Mouse (Mus musculus) midbrain, embryonic 12.5 days (tissue): ENCODE measurements around the gene Gprc5c. TPM values are rescaled to one million over a fixed set of nuclear protein-coding genes. Genes with fewer than 3 reads are reported as not detected.

ENCODE experiments used
- ATAC-seq: fragments of 200-750 bp; cut with Nextera tagmentation; 2 replicates; pipeline ENCODE4 v1.8.0; 2017; ENCODE audit warnings: low read depth, moderate TSS enrichment, moderate library complexity; ENCODE audit not compliant: low FRiP score
- H3K27ac ChIP-seq: fragments of 300-500 bp; sonication (generic); replicated peaks from 2 replicates; pipeline ENCODE4 v1.5.1; 2016; ENCODE audit warnings: mild to moderate bottlenecking
- H3K27me3 ChIP-seq: fragments of 300-500 bp; sonication (generic); 2 replicates; pipeline ENCODE4 v1.6.1; 2016; ENCODE audit warnings: mild to moderate bottlenecking
- H3K36me3 ChIP-seq: fragments of 300-500 bp; sonication (generic); 2 replicates; pipeline ENCODE4 v1.6.1; 2016
- H3K4me1 ChIP-seq: fragments of 300-500 bp; sonication (generic); 2 replicates; pipeline ENCODE4 v1.6.1; 2016
- H3K4me2 ChIP-seq: fragments of 300-500 bp; sonication (generic); replicated peaks from 2 replicates; pipeline ENCODE4 v1.6.1; 2016; ENCODE audit warnings: mild to moderate bottlenecking, moderate library complexity
- H3K4me3 ChIP-seq: fragments of 300-500 bp; sonication (generic); 2 replicates; pipeline ENCODE4 v1.5.1; 2016; ENCODE audit warnings: mild to moderate bottlenecking
- H3K9ac ChIP-seq: fragments of 300-500 bp; sonication (generic); replicated peaks from 2 replicates; pipeline ENCODE4 v1.6.1; 2016; ENCODE audit warnings: mild to moderate bottlenecking, moderate library complexity
- H3K9me3 ChIP-seq: fragments of 300-500 bp; sonication (generic); 2 replicates; pipeline ENCODE4 v1.6.1; 2016; ENCODE audit warnings: mild to moderate bottlenecking
- WGBS: fragments of 180-500 bp; shearing (Covaris S2); methylation state at CpG from one replicate; pipeline ENCODE4 v1.1.7; 2016; 5-methylcytosine and 5-hydroxymethylcytosine counted together
- polyA plus RNA-seq: library from polyadenylated mRNA; unstranded; fragments of >200 nt; fragmentation: Nextera tagmentation; extraction: Ambion mirVana; gene quantifications from 2 replicates; pipeline ENCODE4 v1.2.1, GENCODE M21; 2016

Gprc5c gene
- polyA plus RNA-seq, 1 experiment from 2014 or later: 16.8 TPM

GRCm38 (mm10) chr11:114844464-114845220, 6.3 kb upstream of the Gprc5c start:
- peaks cover 15% of the 10 kb centered on the region for H3K27me3 ChIP-seq
- peaks cover 8% of the 10 kb centered on the region; the same call in 1 of the 2 replicates for H3K9me3 ChIP-seq
- peaks cover 10% of the 10 kb centered on the region for H3K4me1 ChIP-seq
- no peak overlapping the region for H3K4me2 ChIP-seq
- 71% methylated on average over 7 of the region's 7 CpGs for WGBS
- ATAC-seq: no peak
- H3K4me3 ChIP-seq: no peak overlapping the region
- peak overlapping the region; percentile 68; the same call in 1 of the 2 replicates for H3K27ac ChIP-seq
- H3K36me3 ChIP-seq: no peaks in the 10 kb centered on the region
- H3K9ac ChIP-seq: no peak overlapping the region

- Histone ChIP-seq H3K36me3 (no peaks in the 10 kb centered on the region), H3K4me1 (peaks cover 24% of the 10 kb centered on the region), H3K27ac (no peak overlapping the region), H3K27me3 (peaks cover 32% of the 10 kb centered on the region), H3K4me3 (no peak overlapping the region), H3K4me2 (no peak overlapping the region), H3K9me3 (peaks cover 7% of the 10 kb centered on the region; the same call in 1 of the 2 replicates), H3K9ac (no peak overlapping the region)
- ATAC-seq: no peak
- WGBS: 68% methylated on average over 4 of the region's 4 CpGs
Observed at GRCm38 (mm10) chr11:114846336-114846735, 4.6 kb upstream of the Gprc5c start.

- Histone ChIP-seq H3K27ac (no peak overlapping the region), H3K27me3 (peaks cover 39% of the 10 kb centered on the region), H3K9me3 (peaks cover under 1% of the 10 kb centered on the region; the same call in 1 of the 2 replicates), H3K36me3 (no peaks in the 10 kb centered on the region), H3K4me2 (no peak overlapping the region), H3K9ac (no peak overlapping the region), H3K4me1 (peaks cover 31% of the 10 kb centered on the region), H3K4me3 (no peak overlapping the region)
- ATAC-seq: no peak
- 80% methylated on average over 5 of the region's 5 CpGs for WGBS
Observed at GRCm38 (mm10) chr11:114847008-114847407, 3.9 kb upstream of the Gprc5c start.

- WGBS: 0% methylated on average over 2 of the region's 2 CpGs
- no peaks in the 10 kb centered on the region for H3K9me3 ChIP-seq
- H3K9ac ChIP-seq: no peak overlapping the region
- no peak overlapping the region for H3K4me2 ChIP-seq
- H3K4me1 ChIP-seq: peaks cover 33% of the 10 kb centered on the region
- H3K27ac ChIP-seq: no peak overlapping the region
- H3K27me3 ChIP-seq: peaks cover 63% of the 10 kb centered on the region
- H3K4me3 ChIP-seq: no peak overlapping the region
- ATAC-seq: no peak
- H3K36me3 ChIP-seq: no peaks in the 10 kb centered on the region
Observed at GRCm38 (mm10) chr11:114849572-114849971, 1.4 kb upstream of the Gprc5c start.

DNA sequence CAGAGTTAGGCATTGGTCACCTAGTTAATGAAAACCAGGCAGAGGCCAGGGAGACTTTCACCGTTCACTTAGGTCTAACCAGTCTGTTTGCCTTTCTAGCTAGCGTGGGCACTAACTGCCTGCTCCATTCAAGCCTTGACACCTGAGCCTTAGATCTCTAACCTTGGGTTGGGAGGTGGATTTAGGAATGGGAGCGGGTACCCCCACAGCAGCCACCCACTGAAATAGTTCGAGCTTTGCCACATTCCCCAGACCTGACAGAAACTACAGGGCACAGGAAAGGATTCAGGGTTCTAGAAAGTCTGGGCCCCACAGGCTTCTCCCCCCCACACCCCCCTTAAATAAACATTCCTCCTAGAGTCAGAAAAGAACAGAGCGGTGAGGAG, 893 bp upstream of the Gprc5c start:
- Histone ChIP-seq H3K9me3 (no peaks in the 10 kb centered on the region), H3K27me3 (peaks cover 68% of the 10 kb centered on the region), H3K9ac (no peak overlapping the region), H3K36me3 (no peaks in the 10 kb centered on the region), H3K4me3 (peak overlapping the region; percentile 56), H3K4me1 (peaks cover 33% of the 10 kb centered on the region), H3K27ac (no peak overlapping the region), H3K4me2 (peak overlapping the region; percentile 95)
- no peak for ATAC-seq
- 16% methylated on average over 5 of the region's 5 CpGs for WGBS

DNA sequence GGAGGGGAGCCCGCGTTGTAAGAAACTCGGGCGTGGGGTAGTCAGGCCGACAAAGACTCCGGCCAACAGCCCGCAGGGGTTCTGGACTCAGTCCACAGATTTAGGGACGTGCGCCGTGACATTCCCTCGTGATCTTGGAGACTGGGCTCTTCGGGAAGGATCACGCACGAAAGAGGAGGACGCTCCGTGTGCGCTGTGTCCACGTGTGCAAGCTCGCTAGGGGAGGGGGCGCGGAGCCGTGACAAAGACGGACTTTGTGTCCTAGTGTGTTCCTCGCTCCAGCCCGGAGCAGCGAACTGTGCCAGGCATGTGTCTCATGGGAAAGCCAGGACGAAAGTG, 286 bp downstream of the Gprc5c start:
- no peak overlapping the region for H3K27ac ChIP-seq
- peaks cover 69% of the 10 kb centered on the region for H3K27me3 ChIP-seq
- H3K4me3 ChIP-seq: peak overlapping the region; percentile 56
- no peak for ATAC-seq
- H3K9ac ChIP-seq: peak overlapping the region; percentile 58; the same call in 1 of the 2 replicates
- no peaks in the 10 kb centered on the region for H3K9me3 ChIP-seq
- H3K4me1 ChIP-seq: peaks cover 33% of the 10 kb centered on the region
- H3K4me2 ChIP-seq: peak overlapping the region; percentile 95
- no peaks in the 10 kb centered on the region for H3K36me3 ChIP-seq
- under 1% methylated on average over 27 of the region's 27 CpGs for WGBS

GRCm38 (mm10) chr11:114851608-114852310, 807 bp downstream of the Gprc5c start:
- 0 out of 2 replicates have a peak overlapping the region, but pooled peaks have one; percentile 20 for H3K27ac ChIP-seq
- peak overlapping the region; percentile 95 for H3K4me2 ChIP-seq
- 0 out of 2 replicates have a peak, but pooled peaks have one; percentile 38 for ATAC-seq
- H3K9me3 ChIP-seq: no peaks in the 10 kb centered on the region
- peaks cover 69% of the 10 kb centered on the region for H3K27me3 ChIP-seq
- WGBS: under 1% methylated on average over 58 of the region's 65 CpGs
- H3K9ac ChIP-seq: peak overlapping the region; percentile 58
- H3K36me3 ChIP-seq: no peaks in the 10 kb centered on the region
- peak overlapping the region; percentile 56 for H3K4me3 ChIP-seq
- peaks cover 33% of the 10 kb centered on the region for H3K4me1 ChIP-seq

- Histone ChIP-seq H3K27me3 (peaks cover 69% of the 10 kb centered on the region), H3K4me3 (peak overlapping the region; percentile 56), H3K27ac (0 out of 2 replicates have a peak overlapping the region, but pooled peaks have one; percentile 20), H3K4me2 (peak overlapping the region; percentile 95), H3K36me3 (no peaks in the 10 kb centered on the region), H3K4me1 (peaks cover 33% of the 10 kb centered on the region), H3K9me3 (no peaks in the 10 kb centered on the region), H3K9ac (peak overlapping the region; percentile 58)
- ATAC-seq: no peak
- WGBS: under 1% methylated on average over 40 of the region's 40 CpGs
Observed at GRCm38 (mm10) chr11:114852311-114853173, 1.6 kb downstream of the Gprc5c start.

GRCm38 (mm10) chr11:114853174-114853838, 2.4 kb downstream of the Gprc5c start:
- no peak overlapping the region for H3K27ac ChIP-seq
- H3K4me2 ChIP-seq: peak overlapping the region; percentile 95
- H3K4me3 ChIP-seq: peak overlapping the region; percentile 56; the same call in 1 of the 2 replicates
- 11% methylated on average over 7 of the region's 7 CpGs for WGBS
- peaks cover 66% of the 10 kb centered on the region for H3K27me3 ChIP-seq
- no peaks in the 10 kb centered on the region for H3K9me3 ChIP-seq
- no peaks in the 10 kb centered on the region for H3K36me3 ChIP-seq
- no peak overlapping the region for H3K9ac ChIP-seq
- peaks cover 33% of the 10 kb centered on the region for H3K4me1 ChIP-seq
- no peak for ATAC-seq

- WGBS: 90% methylated on average over 6 of the region's 6 CpGs
- H3K9me3 ChIP-seq: no peaks in the 10 kb centered on the region
- peaks cover 33% of the 10 kb centered on the region for H3K4me1 ChIP-seq
- no peak overlapping the region for H3K9ac ChIP-seq
- H3K4me3 ChIP-seq: no peak overlapping the region
- H3K36me3 ChIP-seq: no peaks in the 10 kb centered on the region
- no peak overlapping the region for H3K4me2 ChIP-seq
- H3K27me3 ChIP-seq: peaks cover 55% of the 10 kb centered on the region
- H3K27ac ChIP-seq: no peak overlapping the region
- ATAC-seq: no peak
Observed at GRCm38 (mm10) chr11:114854581-114854980, 3.6 kb downstream of the Gprc5c start.

DNA sequence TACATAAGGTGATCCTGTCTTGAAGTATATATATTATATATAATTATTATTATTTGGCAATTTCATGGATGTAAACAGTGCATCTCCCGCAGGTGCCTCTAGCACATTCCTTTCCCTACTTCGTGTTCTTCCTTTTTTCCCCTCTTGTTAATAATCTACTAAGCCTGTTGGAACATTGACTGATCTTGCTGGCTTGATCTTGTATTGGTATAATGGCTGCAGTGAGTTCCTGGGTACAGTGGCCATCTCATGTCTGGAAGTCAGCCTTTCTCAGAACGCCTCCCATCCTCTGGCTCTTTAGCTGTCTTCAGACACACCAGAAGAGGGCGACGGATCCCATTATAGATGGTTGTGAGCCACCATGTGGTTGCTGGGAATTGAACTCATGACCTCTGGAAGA, 5.2 kb downstream of the Gprc5c start:
- WGBS: 91% methylated on average over 5 of the region's 5 CpGs
- Histone ChIP-seq H3K36me3 (no peaks in the 10 kb centered on the region), H3K4me1 (peaks cover 21% of the 10 kb centered on the region), H3K27ac (no peak overlapping the region), H3K4me3 (no peak overlapping the region), H3K4me2 (no peak overlapping the region), H3K9me3 (no peaks in the 10 kb centered on the region), H3K9ac (no peak overlapping the region), H3K27me3 (peaks cover 40% of the 10 kb centered on the region)
- no peak for ATAC-seq
